Mouse (Mus musculus) midbrain, embryonic 11.5 days (tissue): ENCODE results near the gene Rdh8. TPM values are rescaled to one million over a fixed set of nuclear protein-coding genes. Genes with fewer than 3 reads are reported as not detected.

Experiments used
- ATAC-seq: fragments of 200-750 bp; cut with Nextera tagmentation; 2 replicates; pipeline ENCODE4 v1.8.0; 2017; ENCODE audit warnings: moderate TSS enrichment, moderate library complexity; ENCODE audit not compliant: low FRiP score
- DNase-seq: peaks from one replicate; pipeline ENCODE4 v3.0.0; 2015; ENCODE audit warnings: low spot score; ENCODE audit errors: missing footprints
- H3K27ac ChIP-seq: fragments of 300-500 bp; sonication (generic); 2 replicates; pipeline ENCODE4 v1.5.1; 2014; ENCODE audit warnings: low read depth, low read length
- H3K27me3 ChIP-seq: fragments of 300-500 bp; sonication (generic); 2 replicates; pipeline ENCODE4 v1.6.1; 2014; ENCODE audit warnings: mild to moderate bottlenecking, low read length, moderate library complexity, mixed read lengths; ENCODE audit not compliant: control insufficient read depth, insufficient read depth
- H3K36me3 ChIP-seq: fragments of 300-500 bp; sonication (generic); 2 replicates; pipeline ENCODE4 v1.6.1; 2014; ENCODE audit warnings: mild to moderate bottlenecking, low read length, moderate library complexity, mixed read lengths; ENCODE audit not compliant: control insufficient read depth, insufficient read depth
- H3K4me1 ChIP-seq: fragments of 300-500 bp; sonication (generic); 2 replicates; pipeline ENCODE4 v1.6.1; 2014; ENCODE audit warnings: low read length; ENCODE audit not compliant: control insufficient read depth, insufficient read depth
- H3K4me2 ChIP-seq: fragments of 300-500 bp; sonication (generic); 2 replicates; pipeline ENCODE4 v1.6.1; 2014; ENCODE audit warnings: mild to moderate bottlenecking, moderate library complexity
- H3K4me3 ChIP-seq: fragments of 300-500 bp; sonication (generic); 2 replicates; pipeline ENCODE4 v1.5.1; 2014; ENCODE audit warnings: low read depth, low read length
- H3K9ac ChIP-seq: fragments of 300-500 bp; sonication (generic); 2 replicates; pipeline ENCODE4 v1.6.1; 2014; ENCODE audit warnings: low read length
- H3K9me3 ChIP-seq: fragments of 300-500 bp; sonication (generic); 2 replicates; pipeline ENCODE4 v1.6.1; 2016; ENCODE audit warnings: low read length; ENCODE audit not compliant: control insufficient read depth
- WGBS: fragments of 180-500 bp; shearing (Covaris S2); extraction: QIAGEN DNeasy Blood & Tissue Kit; methylation state at CpG from one replicate; pipeline ENCODE4 v1.1.7; 2014; 5-methylcytosine and 5-hydroxymethylcytosine counted together
- polyA plus RNA-seq: library from polyadenylated mRNA; unstranded; fragments of >200 nt; fragmentation: Nextera tagmentation; extraction: Ambion mirVana; gene quantifications from 2 replicates; pipeline ENCODE4 v1.2.1, GENCODE M21; 2014

Rdh8 gene
- polyA plus RNA-seq, 1 experiment from 2014 or later, result not detected

DNA sequence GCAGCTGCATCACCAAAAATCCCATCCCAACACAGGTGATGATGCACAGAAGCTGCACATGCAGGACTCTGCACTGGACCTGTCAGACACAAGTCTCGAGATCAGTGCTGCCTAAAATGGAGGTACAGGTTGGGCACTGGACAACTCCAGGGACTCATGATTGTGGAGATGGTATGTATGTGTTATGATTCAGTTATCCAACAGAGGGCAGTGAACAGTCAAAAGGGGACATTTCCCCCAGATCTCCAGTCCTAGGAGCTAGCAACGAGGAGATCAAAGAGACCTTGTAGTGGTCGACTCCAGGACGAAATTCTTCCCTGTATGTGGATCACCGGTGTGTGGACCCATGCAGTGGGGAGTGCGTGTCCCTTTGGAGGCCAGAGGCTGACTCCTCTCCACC, 41.6 kb downstream of the Rdh8 start:
- no peaks in the 10 kb centered on the region for H3K27me3 ChIP-seq

DNA sequence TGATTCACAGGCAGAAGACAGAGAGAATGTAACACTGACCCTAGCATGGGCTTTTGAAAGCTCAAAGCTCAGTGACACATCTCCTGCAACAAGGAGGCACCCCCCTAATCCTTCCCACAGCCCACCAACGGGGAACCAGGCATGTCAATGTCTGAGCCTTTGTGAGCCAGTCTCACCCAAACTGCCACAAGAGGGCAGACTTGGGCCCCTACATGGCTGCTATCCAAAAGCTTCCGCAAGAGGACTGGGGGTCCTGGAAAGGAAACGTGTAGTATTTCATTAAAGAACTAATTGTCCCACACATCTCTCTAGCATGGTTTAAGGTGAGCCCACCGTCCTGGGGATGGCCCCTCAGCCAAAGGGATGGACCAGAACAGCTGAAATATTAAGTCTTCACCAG, 43.5 kb downstream of the Rdh8 start:
- Histone ChIP-seq H3K36me3 (no peaks in the 10 kb centered on the region), H3K9ac (no peak overlapping the region), H3K4me2 (no peak overlapping the region), H3K9me3 (no peaks in the 10 kb centered on the region), H3K27ac (no peak overlapping the region), H3K27me3 (no peaks in the 10 kb centered on the region), H3K4me1 (no peaks in the 10 kb centered on the region), H3K4me3 (no peak overlapping the region)
- no peak for DNase-seq
- no peak for ATAC-seq
- 14% methylated on average over 4 of the region's 4 CpGs for WGBS

More for the DNA sequence above, 41.6 kb downstream of the Rdh8 start:
- DNase-seq (no peak), ATAC-seq (no peak)
- no peaks in the 10 kb centered on the region for H3K36me3 ChIP-seq
- WGBS, result 49% methylated on average over 6 of the region's 6 CpGs
- no peak overlapping the region for H3K4me3 ChIP-seq
- H3K9ac ChIP-seq, result no peak overlapping the region
- no peaks in the 10 kb centered on the region for H3K4me1 ChIP-seq
- no peak overlapping the region for H3K27ac ChIP-seq
- H3K9me3 ChIP-seq, result no peaks in the 10 kb centered on the region
- no peak overlapping the region for H3K4me2 ChIP-seq

DNA sequence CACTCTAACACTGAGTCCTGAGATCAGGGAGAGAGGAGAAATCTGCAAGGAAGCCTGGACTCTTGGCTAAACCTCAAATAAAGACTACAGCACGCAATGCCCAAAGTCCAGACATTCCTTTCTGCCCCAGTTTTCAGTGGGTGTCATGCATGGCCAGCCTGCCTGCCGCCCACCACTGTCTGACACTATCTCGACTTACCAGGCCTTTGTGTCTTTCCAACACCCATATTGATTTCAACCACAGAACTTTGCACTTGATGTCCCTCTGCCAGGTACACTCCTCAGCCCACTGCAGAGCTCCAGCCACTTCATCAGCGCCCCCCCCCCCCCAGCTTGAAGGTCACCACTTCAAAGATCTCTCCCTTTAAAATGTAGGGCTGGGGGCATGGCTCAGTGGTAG, 43.9 kb downstream of the Rdh8 start:
- Histone ChIP-seq H3K4me2 (no peak overlapping the region), H3K36me3 (no peaks in the 10 kb centered on the region), H3K9me3 (no peaks in the 10 kb centered on the region), H3K4me1 (no peaks in the 10 kb centered on the region), H3K9ac (no peak overlapping the region), H3K27ac (no peak overlapping the region), H3K4me3 (no peak overlapping the region), H3K27me3 (no peaks in the 10 kb centered on the region)
- 51% methylated on average over 4 of the region's 4 CpGs for WGBS
- no peak for DNase-seq
- no peak for ATAC-seq

DNA sequence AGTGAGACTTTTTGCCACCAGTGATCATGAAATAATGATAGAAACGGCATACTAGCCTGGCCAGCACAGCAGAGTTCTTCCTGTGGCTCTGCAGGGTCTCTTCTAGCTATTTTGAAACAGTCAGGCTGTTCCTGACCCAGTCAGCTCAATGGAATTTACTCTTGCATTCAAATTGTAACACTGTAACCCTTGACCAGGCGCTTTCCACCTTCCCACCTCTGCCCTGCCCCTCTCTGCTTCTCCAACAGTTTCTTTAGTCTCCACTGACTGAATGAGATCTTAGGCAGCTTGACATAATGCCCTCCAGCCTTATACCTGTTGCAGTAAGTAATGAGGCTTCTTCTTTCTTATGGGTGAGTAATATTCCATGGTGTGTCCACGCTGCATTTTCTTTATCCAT, 48.6 kb downstream of the Rdh8 start:
- DNase-seq, result no peak
- WGBS, result 61% methylated on average over 3 of the region's 3 CpGs
- H3K36me3 ChIP-seq, result no peaks in the 10 kb centered on the region
- H3K27ac ChIP-seq, result no peak overlapping the region
- H3K4me1 ChIP-seq, result no peaks in the 10 kb centered on the region
- H3K4me2 ChIP-seq, result no peak overlapping the region
- no peak overlapping the region for H3K4me3 ChIP-seq
- no peaks in the 10 kb centered on the region for H3K9me3 ChIP-seq
- no peak for ATAC-seq
- H3K27me3 ChIP-seq, result peaks cover 24% of the 10 kb centered on the region
- no peak overlapping the region for H3K9ac ChIP-seq

DNA sequence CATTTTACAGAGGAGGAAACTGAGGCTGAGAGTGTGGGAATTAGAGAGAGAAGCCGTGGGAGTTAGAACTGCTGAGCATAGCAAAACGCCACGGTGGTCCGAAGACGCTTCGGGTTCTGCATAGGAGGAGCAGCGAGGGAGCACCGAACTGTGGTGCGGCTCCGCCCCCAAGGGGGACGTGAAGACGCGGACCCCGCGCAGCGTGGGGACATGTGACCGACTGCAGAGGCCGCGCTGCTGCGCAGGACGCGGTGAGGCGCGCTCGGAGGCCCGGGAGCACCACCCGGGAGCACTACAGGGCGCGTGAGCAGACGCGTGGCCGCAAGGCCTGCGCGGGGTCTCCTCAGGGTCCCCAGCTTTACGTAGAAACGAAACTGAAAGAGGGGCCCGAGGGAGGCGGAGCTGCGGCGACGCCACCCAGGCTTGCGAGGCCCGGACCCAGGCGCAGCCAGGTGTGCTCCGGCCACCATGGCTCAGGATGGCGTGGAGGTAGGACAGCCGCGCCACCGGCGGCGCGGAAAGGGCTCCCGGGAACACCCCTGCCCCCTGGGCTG, 50.2 kb downstream of the Rdh8 start, which contains the start of gene A230050P20Rik:
TSS of gene A230050P20Rik (plus strand) at position 195 of the 554 bp plus-strand sequence.
- H3K27me3 ChIP-seq, result peaks cover 24% of the 10 kb centered on the region
- no peaks in the 10 kb centered on the region for H3K9me3 ChIP-seq
- no peak within 1 kb of the TSS for H3K27ac ChIP-seq
- DNase-seq (peak; percentile 88), ATAC-seq (no peak)
- no peak within 1 kb of the TSS for H3K9ac ChIP-seq
- no peak within 1 kb of the TSS for H3K4me2 ChIP-seq
- H3K36me3 ChIP-seq, result no peaks in the 10 kb centered on the region
- H3K4me1 ChIP-seq, result no peaks in the 10 kb centered on the region
- WGBS, result 10% methylated on average over 53 of the region's 53 CpGs
- H3K4me3 ChIP-seq, result peak within 1 kb of the TSS; percentile 14; the same call in 1 of the 2 replicates

DNA sequence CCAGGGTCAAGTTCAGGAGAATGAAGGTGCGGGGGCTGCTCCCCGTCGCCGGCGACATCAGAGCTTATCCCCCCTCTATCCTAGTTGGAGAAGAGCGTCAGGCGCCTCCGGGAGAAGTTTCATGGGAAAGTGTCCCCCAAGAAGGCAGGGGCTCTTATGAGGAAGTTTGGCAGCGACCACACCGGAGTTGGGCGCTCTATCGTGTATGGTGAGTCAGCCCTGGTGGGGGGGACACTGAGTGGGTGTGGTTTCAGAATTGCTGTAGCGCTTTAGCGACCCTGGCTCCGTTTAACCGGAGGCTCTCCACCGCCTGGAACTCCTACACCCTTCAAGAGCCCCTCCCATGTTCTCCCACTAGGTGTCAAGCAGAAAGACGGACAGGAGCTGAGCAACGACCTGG, 50.9 kb downstream of the Rdh8 start:
- 8% methylated on average over 19 of the region's 19 CpGs for WGBS

DNA sequence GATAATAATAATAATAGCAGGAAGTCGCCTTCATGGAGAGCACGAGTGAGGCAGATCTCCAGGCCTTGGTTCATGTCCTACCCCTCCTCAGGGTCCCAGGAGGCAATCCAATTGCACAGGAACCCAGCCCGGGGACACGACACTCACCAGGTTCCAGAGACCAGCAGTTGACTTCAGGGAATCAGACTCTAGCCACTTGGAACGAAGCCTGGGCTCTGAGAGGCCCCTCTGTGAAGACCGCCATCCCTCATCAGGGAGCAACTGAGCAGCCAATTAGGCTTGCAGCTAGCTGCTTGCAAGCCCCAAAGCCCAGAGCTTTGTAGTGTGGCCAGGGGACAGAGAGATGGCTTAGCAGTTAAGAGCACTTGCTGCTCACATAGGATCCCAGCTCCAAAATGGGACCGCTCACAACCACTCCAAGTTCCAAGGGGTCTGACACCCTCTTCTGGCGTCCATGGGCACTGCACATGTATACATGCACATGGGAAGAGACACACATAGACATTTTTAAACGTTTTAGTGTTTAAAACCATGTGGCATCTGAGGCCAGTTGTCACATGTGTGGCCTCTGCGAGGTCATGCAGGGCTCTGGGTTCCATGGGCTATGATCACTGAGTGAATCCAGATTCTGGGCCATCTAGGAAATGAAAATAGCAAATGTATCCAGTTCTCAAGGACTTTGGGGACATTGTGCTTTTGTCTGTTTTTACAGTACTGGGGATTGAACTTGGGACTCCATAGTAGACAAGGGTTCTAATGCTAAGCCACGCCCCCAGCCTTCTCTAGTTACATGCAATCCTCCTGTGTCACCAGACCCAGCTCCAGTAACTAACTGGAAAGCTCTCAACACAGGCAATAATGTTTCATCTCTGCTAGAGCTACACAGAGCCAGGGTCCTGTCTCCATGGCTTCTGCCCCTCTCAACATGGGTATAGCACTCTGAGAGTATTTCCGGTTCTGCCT, 52.2 kb downstream of the Rdh8 start:
- Histone ChIP-seq H3K9ac (no peak overlapping the region), H3K9me3 (no peaks in the 10 kb centered on the region), H3K4me3 (no peak overlapping the region), H3K27me3 (peaks cover 24% of the 10 kb centered on the region), H3K4me2 (no peak overlapping the region), H3K36me3 (no peaks in the 10 kb centered on the region), H3K4me1 (no peaks in the 10 kb centered on the region), H3K27ac (no peak overlapping the region)
- WGBS, result 76% methylated on average over 12 of the region's 12 CpGs
- DNase-seq, result no peak
- no peak for ATAC-seq

More for the DNA sequence above, 50.9 kb downstream of the Rdh8 start:
- Histone ChIP-seq H3K27ac (no peak overlapping the region), H3K9ac (no peak overlapping the region), H3K4me3 (no peak overlapping the region), H3K36me3 (no peaks in the 10 kb centered on the region), H3K4me1 (no peaks in the 10 kb centered on the region), H3K9me3 (no peaks in the 10 kb centered on the region), H3K27me3 (peaks cover 24% of the 10 kb centered on the region), H3K4me2 (no peak overlapping the region)
- no peak for DNase-seq
- no peak for ATAC-seq

DNA sequence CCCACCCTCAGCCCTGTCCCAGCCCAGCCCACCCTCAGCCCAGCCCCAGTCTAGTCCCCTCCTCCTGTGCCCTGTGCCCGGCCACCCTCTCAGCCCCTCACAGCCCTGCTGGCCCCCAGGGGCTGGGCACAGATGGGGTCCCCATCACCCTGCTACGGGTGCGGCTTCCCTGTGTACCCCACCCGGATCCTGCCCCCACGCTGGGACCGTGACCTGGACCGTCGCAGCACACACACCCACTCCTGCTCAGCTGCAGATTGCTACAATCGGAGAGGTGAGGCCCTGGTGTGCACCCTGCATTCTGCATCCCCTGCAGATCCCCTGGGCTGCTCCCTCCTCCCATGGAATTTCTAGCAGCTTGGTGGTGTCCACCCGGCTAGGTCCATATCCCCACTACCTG, 54.7 kb downstream of the Rdh8 start:
- peak; percentile 75 for DNase-seq
- Histone ChIP-seq H3K27me3 (peaks cover 24% of the 10 kb centered on the region), H3K27ac (no peak overlapping the region), H3K9ac (no peak overlapping the region), H3K36me3 (no peaks in the 10 kb centered on the region), H3K9me3 (no peaks in the 10 kb centered on the region), H3K4me2 (no peak overlapping the region), H3K4me3 (no peak overlapping the region), H3K4me1 (peaks cover 5% of the 10 kb centered on the region)
- ATAC-seq, result no peak
- 93% methylated on average over 9 of the region's 10 CpGs for WGBS

DNA sequence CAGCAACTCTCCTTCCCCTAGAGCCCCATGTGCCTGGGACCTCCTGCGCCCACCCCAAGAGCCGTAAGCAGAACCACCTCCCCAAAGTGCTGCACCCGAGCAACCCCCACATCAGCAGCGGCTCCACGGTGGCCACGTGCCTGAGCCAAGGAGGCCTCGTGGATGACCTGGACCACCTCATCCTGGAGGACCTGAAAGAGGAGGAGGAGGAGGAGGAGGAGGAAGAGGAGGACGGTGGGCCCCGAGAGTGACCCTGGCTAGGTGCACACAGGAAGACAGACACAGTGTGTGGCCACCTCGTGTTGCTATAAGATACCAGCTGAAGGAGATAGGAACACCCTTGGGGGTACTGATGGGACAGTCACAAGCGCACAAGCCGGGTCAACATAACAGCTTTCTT, 55.2 kb downstream of the Rdh8 start:
- H3K27me3 ChIP-seq, result peaks cover 20% of the 10 kb centered on the region
- H3K4me1 ChIP-seq, result peaks cover 5% of the 10 kb centered on the region
- DNase-seq (no peak), ATAC-seq (no peak)
- H3K27ac ChIP-seq, result no peak overlapping the region
- no peak overlapping the region for H3K9ac ChIP-seq
- no peaks in the 10 kb centered on the region for H3K9me3 ChIP-seq
- H3K4me3 ChIP-seq, result no peak overlapping the region
- no peaks in the 10 kb centered on the region for H3K36me3 ChIP-seq
- 87% methylated on average over 12 of the region's 12 CpGs for WGBS
- no peak overlapping the region for H3K4me2 ChIP-seq
